Mouse (Mus musculus) E14TG2a.4 (cell line): Measurements from ENCODE around the gene Gfy.

Experiments
- CTCF ChIP-seq: conservative IDR thresholded peaks from 2 replicates; pipeline ENCODE4 v1.5.1; 2014; ENCODE audit warnings: low read length
- POU5F1 ChIP-seq: IDR thresholded peaks from 2 replicates; pipeline ENCODE4 v1.6.1; 2014; ENCODE audit warnings: low read length, borderline replicate concordance

DNA sequence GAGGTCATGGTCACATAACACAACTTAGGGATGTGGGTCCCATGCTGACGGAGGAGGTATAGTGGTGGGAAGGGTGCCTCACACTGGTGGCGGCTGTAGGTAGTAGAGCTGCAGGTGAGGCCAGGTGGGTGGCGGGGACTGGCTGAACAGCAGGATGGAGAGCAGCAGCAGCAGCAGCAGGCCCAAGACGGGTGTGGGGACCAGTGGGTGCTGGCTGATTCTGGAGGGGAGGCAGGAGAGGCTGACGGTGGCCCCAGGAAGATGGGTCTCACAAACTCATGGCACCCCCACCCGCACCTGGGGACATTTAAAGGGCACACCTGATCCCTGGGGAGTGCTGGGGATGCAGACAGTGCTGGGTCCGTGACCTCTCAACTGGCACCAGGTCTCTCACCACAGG lies 4.3 kb upstream of the Gfy start:
- TF ChIP-seq CTCF (no peak), POU5F1 (no peak)
